Mouse (Mus musculus) monocyte, adult 2 months (primary cell): Measurements from ENCODE around the gene Ppp2r3a.

Experiments
- DNase-seq, 2 experiments: peaks; one replicate each; pipeline ENCODE4 v3.0.0; 2022; ENCODE audit warnings: low spot score in 2 of 2, low read depth in 1 of 2

Gene Ppp2r3a

DNA sequence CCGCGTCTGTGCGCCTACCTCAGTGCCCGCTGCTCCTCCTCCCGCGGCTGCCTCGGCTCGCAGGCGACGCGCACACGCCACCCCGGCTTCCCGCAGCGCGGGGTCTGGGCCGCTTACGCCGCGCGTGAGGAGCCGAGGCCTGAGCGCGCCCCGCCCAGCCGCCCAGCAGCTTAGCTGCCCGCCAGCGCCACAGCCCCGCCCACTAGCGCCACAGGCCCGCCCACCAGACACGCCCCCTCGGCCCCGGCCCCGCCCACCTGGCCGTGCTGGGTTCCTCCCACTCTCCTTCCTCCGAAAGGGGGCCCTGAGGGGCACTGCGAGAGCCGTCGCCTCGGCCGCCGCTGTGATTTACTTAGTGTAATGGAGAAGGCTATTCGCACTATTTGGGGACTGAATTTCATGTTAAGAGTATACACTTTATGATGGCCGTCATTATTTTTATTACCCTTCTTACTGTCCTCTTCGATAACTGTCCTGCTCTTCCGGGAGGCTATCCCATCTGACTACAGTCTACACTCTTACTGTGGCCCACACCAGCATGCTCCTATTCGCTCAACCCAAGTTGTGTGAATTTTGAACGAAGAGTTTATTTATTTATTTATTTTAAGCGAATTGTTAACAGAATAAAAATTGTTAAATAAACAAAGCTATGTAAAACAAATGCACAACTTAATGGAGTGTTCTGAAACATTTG lies at the start of gene Ppp2r3a:
TSS of gene Ppp2r3a (minus strand) at position 152 of the 694 bp plus-strand sequence.
- peak; percentile 85 to 94 for DNase-seq

DNA sequence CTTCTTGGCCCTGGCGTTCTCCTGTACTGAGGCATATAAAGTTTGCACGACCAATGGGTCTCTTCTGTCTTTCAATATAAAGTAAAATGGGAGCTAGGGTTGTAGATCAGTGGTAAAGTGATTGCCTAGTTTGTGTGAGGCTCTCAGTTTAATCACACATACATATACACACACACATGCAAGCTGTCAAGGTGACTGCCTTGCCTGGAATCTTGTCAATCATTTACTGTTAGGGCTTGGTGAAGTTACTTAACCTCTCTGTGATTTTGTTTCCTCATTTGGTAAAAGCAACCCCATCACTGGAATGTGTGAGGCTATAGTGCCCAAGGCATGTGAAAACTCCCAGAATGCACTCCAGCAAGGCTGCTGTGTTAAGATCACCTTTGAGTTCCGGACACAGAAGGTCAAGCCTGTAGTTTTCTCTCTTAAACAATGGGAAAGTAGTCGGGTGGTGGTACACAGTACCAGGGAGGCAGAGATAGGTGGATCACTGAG lies 48.9 kb upstream of the Ppp2r3a start:
- no peak for DNase-seq

DNA sequence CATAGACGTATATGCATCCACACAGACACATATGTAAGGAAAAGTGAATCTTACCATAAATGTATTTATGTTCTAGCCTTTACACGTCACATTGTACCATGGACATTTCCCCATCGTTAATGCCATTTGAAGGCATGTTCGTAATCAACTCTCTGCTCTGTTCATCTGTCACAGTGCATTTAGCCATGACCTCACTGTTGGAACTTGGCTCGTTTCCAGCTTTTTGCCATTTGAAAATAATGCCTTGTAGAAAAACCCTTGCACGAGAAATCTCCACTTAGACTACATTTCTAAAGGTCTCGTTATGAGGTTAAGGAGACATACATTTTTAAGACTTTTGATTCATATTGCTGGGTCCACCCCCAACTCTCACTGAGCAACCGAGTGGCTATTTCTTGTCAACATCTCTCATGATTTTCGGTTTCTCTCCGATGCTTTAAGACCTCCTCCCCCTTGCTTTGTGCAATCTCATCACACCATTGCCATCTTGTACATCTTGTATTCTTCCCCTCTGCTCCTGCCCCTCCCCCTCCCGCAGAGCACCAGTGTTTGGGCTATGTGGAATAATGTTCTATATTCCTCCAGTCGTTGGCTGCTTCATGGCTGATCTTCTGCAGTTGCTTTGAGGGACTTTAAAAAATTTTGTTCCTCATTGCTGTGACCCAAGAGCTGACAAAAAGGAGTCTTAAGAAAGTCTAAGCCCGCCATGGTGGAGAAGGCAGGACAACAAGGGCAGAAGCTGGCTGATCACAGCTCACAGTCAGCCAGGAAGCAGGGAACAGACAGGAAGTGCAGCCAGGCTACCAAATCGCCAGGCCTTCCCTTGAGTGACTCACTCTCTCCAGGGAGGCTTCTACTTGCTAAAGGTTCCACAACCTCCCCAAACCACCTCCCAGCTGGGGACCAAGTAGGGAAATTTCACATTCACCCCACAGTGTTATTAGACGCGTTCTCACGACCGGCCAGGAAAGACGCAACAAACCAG lies 40.4 kb upstream of the Ppp2r3a start:
- no peak for DNase-seq

DNA sequence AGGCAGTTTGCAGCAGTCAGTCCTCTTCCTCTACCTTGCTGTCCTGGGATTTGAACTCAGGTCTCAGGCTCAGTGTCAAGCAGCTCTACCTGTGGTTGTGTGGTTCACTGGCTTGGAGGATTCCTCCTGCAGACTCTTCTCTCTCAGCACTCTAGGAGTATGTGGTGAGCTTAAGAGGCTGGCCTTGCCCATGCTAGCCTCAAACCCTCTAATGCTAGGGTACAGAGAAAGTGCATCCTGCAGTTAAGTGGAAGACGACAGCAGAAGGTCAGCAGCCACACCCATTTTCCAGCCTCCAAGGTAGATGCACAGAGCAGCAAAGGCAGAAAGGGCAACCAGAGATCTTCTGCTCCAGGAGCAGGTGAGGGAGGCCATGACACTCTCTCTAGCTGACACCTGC lies 39.3 kb upstream of the Ppp2r3a start:
- no peak for DNase-seq

DNA sequence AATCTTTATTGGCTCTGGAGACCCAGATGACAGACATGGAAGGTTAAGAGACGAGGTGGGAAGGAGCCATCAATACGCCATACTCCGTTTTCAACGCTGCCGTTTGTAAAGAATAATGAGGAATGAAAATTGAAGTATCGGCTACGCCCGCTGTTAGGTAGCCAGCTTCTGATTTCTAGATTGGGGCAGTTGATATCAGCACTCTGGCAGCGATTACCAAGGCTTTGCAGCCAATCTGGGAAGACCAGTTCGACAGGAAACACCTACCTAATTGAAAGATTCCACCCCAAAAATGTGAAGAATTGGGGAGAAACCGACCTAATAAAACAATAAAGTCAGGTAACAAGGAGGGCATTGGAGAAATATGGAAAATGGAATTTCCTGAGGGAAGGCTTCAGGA lies 38.2 kb upstream of the Ppp2r3a start:
- no peak for DNase-seq

DNA sequence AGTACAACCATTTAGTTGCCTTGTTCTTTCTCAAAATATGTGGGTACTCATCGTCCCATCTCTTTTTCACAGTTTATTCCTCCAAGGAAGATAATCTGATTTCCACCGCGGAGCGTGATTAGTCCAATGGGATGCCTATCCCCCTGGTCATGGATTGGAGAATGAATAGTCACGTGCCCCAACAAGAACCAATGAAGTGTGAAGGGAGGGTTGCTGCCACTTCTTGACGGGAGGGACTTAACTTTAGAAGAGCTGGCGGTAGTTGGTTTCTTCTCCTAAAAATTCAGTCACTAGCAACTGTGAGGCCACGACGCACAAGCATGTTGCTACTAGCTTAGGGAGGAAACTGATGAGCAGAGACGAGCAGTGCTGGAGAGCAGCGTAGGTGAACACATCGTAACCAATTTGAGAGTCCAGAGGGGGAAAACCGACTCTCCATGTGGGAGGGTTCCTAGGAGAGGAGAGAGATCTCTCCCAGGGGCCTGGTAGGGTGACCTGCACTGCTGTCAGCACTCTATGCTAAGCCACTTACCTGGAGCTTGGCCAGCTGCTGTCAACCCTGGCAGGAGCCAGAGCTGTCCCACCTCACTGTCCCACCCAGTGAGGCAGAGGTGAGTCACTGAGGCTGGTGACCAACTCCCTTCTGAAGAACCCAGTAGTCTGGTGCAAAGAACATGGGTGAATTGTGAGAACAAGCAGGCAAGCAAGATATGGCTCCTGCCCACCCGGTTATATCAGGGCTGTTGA lies 37.5 kb upstream of the Ppp2r3a start:
- no peak for DNase-seq

DNA sequence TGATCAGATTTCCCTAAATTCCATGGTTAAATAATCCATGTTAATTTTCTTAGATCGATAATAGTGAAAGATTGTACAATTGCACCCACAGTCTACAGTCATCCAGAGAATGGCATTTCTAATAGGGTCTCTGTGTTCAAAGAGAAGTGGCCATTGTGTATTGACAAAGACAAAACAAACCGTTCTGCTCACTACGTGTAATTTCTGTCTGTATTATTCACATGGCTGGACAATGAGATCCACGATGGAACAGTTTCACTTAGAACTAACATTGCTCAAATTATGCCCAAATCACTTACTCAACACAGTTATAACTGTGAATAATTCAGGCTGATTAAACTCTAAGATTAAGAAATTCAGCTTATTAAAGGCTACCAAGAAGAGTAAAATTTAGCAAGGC lies 35.2 kb upstream of the Ppp2r3a start:
- DNase-seq = no peak

DNA sequence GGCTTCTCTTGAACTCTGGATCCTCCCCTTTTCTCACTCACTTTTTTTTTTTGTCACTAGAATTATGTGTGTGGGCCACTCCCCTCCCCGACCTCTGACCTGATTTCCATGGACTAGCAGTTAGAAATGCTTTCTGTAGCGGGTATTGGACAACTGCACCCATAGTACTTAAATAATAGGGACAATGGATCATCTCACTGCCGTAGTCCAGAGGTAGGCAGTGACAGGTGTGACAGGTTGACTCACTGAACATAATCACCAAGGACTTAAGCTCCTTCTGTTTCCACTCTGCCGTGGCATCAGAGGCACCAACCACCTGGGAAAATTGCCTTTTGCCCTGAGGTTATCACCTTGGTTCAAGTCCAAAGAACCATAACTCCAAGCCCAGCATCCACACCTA lies 32.5 kb upstream of the Ppp2r3a start:
- DNase-seq = no peak

DNA sequence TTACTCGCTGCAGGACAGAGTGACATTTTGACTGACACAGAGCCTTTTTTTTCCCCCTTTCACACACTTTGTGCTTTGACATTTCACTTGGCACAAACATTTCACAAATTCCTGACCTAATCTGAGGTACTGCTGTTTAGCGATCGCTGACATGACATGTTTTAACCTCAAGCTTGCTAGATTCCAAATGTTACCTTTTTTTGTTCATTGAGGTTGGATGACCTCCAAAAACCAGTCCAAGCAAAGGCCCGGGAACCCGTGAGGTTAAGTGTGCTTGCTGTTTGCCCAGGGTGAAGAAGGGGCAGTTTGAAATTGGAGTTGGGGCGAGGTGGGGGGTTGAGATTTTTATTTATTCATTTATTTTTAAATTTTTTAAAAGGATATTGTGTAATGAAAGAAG lies 31.1 kb upstream of the Ppp2r3a start:
- no peak for DNase-seq

DNA sequence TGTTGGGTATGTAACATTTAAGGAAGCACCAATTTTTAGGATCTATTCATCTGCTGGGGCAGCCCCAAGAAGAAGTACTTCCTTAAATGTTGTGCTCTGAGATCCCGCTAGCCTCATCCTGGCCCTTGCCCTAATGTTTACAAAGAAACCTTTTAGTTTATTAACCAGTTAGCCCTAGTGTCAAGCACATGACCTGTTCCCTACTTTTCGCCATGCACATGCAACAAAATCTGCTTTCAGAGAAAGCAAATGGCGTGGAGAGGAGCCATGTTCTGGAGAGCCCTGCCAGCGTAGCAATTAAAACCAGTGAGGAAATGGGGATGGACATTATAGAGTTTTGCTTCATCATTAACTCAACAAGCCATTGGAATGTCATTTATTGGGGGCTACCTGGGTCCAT lies 30.3 kb upstream of the Ppp2r3a start:
- DNase-seq = no peak

DNA sequence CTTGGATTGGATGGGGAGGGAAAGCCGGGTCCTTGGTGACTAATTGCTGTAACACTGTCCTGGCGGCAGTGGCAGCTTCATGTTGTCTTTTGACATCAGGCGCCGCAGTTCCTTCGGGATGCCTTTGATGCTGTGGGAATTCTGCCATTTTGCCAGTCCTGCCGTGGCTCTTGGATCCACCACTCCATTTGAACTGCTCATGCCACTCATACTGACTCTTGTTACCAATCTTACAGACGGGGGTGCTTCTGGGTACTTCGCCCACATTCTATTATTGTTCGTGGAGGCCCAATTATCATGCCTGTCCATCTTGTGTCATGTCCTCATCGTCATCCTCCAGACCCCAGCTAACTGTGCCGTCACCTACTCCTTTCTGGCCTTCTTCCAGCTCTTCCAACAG lies 29.7 kb upstream of the Ppp2r3a start:
- DNase-seq = no peak

DNA sequence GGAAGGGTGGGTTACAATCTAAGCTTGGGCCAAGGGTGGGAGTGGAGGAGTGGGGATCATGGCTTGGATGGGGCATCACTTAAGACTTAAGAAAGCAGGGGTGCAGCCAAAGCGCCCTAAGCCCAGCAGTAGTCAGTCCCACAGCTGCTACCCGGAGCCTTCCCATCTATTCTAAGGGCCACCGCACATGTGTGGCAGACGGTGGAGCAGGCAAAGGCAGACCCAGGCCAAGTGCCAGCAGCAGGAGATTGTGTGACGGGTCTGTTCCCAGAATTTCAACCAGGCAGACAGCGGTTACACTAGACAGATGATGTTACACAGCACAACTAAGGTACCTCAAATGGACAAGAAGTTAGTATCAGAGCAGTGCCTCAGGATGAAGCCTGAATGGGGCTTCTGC lies 29.3 kb upstream of the Ppp2r3a start:
- no peak for DNase-seq

DNA sequence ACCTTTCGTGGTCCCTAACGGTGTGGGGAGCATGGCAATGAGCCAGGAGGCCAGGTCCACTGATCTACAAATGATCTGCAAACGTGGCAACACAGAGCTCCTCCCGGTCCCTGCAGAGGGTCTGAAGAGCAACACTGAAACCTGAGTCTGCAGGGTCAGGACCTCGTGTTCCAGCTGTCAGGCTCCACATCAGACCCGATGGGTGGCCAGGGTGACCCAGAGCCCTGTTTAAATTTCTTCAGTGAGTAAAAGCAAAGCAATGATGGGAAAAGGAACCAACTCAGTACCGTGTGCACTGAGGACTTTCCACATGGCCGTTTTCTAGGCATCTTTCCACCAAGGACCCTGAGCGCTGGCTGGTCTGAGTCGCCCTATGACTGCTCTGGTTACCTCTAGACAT lies 28.6 kb upstream of the Ppp2r3a start:
- DNase-seq = no peak

DNA sequence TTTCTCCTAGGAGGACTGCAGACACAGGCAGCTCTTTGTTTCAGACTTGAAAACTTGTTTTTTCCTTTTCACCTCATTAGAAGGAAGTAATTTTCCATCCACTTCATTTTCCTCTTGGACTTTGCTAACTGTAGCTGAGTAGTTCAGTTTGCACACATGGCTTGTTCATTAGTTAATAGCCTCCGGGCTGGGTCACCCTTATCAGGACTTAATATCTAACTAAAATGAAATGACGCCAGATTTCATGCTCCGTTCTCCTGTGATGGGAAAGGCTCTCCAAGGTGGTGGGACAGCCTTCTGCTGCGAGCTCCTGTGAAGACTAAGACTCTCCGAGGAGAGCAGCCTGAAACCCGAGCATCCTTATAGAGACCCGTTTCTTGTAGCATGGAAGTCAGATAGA lies 21.1 kb upstream of the Ppp2r3a start:
- DNase-seq = no peak

DNA sequence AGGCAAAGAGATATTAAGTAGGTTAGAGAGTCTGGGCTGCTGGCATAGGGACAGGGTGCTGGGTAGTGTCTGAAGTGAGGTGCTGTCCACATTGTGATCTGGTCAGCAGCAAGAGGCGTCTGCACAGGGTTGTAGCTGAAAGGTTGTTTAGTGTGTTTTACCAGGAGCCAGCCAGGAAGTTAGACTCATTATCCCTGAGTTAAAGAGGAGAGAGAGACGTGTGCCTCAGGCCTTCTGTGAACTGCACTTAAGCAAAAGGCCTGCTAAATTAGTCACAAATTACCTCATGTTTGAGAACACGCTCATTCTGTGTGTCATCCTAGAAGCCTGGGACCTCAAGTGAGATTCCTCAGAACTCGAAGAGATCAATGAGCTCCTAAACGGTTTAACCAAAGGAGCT lies 18.4 kb upstream of the Ppp2r3a start:
- no peak for DNase-seq

DNA sequence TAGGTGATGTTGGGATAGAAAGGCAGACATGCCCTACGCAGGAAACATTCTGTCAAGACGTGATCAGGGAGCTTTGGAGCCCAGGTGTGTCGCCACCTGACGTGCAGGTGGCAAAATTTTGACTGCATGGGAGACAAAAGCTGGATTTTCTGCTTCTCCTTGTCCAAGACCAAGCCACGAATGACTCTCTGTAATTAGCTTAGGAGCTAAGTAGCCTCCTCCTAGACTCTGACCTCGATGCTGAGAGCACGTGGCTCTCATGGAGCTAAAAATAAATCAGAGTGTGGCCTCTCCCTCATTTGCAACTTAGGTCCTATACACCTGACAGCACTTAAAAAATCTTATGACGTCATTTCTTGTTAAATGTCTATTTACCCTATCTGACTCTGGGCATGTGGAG lies 14.4 kb upstream of the Ppp2r3a start:
- no peak for DNase-seq

DNA sequence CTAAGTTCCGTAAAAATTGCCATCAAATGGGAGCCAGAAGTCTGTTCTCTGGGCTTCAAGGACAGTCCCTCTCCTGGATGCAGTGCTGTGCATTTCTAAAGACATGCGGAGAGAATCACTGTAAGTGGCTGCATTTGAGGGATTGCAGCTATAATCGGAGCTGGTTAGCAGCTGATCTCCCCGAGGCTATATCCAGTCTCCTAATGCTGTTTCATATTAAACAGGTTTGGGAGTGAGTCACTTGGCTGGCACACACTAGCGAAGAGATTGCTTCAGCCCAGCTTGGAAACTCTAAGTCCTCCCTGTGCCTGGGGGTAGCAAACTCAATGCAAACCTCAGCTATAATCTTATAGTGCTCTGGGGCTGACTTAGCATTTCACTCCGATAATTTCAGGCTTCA lies 14.0 kb upstream of the Ppp2r3a start:
- no peak for DNase-seq

DNA sequence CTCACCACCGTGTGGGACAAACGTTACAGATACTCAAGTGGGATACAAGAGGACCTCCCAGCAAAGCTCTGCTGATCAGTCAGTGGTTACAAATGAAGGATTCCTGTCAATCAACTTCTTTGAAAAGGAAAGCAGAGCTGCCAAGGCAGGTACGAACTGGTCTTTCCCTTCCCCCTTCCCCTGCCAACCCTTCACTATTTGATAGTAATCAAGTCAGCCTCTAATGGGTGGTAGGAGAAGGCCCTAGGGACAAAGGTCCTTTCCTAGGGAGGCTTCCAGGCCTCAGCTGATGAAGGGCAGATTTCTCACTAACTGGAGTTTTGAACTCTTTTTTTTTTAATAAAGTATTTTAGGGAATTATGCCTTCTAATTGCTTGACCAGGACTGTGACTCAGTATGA lies 11.2 kb upstream of the Ppp2r3a start:
- DNase-seq = no peak

DNA sequence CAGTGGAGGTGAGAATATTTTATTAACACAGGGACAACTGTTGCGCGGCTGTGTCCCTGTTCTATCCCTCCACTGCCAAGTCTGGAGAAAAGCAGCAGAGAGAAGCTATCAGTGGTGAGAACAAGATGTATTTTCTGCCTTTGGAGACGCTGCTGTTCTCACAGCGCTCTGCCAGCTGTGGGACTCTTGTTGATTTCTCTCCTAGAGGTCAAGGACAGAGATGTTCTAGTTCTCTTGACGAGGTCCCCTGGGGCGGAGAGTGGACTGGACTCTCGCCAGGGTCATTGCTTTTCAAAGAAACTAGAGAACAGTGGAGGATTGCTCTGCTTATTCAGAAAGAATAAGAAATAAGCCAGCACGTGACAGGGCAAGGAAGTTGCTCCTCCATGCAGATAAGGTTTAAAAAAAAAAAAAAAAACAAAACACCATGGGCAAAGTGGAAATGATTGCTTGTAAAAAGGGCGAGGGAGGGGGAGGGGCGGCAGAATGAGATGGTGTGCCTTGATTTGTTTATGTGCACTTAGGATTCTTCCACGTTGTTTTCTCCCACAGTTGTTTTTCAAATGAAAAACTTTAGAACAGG lies 10.5 kb upstream of the Ppp2r3a start:
- no peak for DNase-seq

DNA sequence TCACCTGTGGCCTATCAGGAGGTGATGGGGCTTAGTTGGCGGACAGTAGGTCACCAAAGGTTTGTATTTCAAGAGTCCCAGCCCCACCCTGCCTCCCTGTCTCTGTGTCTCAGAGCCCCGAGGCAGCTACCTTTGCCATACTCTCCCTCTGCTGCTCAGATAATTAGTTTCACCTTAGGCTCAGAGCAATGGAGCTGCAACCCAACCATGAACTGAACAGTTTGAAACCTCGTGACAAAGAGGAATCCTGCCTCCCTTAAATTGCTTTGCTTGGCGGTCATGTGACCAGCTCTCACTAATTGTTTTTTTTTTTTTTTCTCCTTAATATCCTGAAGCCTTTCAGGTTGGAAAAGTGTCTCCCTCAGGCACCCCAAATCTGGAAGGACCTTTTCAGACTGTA lies 9.8 kb upstream of the Ppp2r3a start:
- no peak for DNase-seq

DNA sequence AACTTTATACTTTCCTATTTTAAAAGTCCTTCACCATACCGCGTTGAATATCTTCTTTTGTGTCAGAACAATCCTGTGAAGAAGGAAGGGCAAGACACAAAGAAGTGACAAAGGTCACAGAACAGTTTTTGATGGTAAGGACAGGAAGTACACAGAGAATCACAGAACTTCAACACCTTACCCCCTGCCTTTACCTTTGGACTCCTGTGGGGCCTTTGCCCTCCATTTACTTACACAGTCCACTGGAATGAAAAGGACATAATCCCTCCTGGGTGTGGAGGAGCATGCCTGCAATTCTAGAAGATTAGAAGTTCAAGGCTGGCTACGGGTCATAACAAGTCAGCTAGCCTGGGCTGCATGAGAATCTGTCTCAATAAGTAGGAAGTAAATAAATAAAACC lies 1.5 kb upstream of the Ppp2r3a start:
- no peak for DNase-seq
